Mouse (Mus musculus) B cell, adult (primary cell): ENCODE results near the gene Fcho2. TPM values are rescaled to one million over a fixed set of nuclear protein-coding genes. Genes with fewer than 3 reads are reported as not detected.

Experiments used
- total RNA-seq: library from RNA; stranded (reverse); gene quantifications from 4 replicates; pipeline ENCODE4 v1.2.4, GENCODE M21; 2023; ENCODE audit not compliant: inconsistent age

Gene Fcho2
- 48.3 to 61.9 TPM (median 58.0 TPM) in 4 replicates for total RNA-seq

DNA sequence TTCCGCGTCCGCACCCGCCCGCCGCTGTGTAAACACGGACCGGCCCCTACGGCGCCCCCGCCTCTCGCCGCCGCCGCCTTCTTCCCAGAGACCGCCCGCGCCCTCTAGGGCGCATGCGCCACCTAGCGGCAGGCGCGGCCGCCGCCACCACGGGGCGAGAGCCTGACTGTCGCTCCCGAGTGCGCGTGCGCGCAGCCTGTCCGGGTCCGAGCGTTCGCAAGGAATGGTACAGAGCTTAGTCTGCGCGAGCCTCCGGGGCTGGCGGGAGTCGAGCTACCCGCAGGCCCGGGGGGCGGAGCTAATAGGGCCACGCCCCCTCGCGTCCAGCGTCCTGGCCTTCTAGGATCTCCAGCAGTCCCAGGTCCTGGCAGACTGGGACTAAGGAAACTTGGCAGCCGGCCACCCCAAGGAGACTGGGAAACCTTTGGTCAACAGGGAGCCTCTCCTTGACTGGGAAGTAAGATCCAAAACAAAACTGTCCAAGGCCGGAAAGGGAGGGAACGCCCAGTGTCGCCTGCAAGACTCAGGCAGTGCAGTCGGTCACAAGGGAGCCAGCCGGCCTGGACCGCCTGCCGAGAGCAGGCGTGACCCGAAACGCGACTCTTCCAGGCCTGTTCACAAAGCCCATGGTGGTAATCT lies at the start of gene Fcho2:
TSS of gene Fcho2 (minus strand) at position 303 of the 639 bp plus-strand sequence.

DNA sequence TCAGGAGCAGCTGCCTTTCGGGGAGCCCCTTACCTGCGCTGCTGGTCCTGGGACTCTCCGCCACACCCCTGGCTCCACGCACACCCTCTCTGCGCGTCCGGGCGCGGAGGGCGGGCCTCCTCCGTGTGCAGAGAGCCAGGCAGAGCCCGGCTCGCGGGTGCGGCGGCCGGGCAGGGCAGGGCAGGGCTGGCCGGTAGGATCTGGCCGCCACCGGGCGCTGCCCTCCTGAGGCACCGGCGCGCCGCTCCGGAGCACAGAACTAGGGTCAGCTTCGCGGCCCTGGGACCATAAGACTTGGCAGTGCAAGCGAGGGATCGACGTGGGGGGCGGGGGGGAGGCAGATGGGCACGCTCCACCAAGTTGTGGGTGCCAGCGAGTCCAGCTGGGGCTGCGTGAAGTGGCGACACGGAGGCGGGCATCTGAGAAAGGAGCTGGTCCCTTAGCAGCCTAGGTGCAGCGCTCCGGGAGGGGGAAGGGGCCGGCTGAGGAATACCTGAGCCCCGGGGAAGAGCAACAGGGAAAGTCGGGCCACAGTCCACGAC lies 120.4 kb downstream of the Fcho2 start, which contains the start of gene Tmem171:
TSS of gene Tmem171 (minus strand) at position 62 of the 542 bp plus-strand sequence.

Other genes with a start within 250 kb of the Fcho2 start
- not detected in 4 replicates for gene Tmem174, start 178.0 kb downstream of the Fcho2 start, total RNA-seq
- not detected in 4 replicates for gene Tmem171, start 120.6 kb downstream of the Fcho2 start, total RNA-seq
- 99.4 to 107 TPM (median 104 TPM) in 4 replicates for gene Tnpo1, start 110.9 kb upstream of the Fcho2 start, total RNA-seq
- gene 1700024P04Rik, start 169.1 kb upstream of the Fcho2 start, total RNA-seq, result not detected in 4 replicates